Mouse (Mus musculus): ENCODE results near the gene Zbtb46.

GRCm38 (mm10) chr2:181420426-181420825 is 38.8 kb downstream of the Zbtb46 start:
- TF ChIP-seq CTCF (IDR thresholded peaks at IDR 0.05; ENCODE audit: control insufficient read depth, insufficient read depth, low read length) (no peak), POLR2A (IDR thresholded peaks at IDR 0.05; ENCODE audit: borderline replicate concordance, control insufficient read depth, low read depth, low read length) (no peak)

All from bone marrow, adult 2 months (tissue).